Mouse (Mus musculus) CH12.LX (cell line): ENCODE data around the gene Rpl21. TPM values are rescaled to one million over a fixed set of nuclear protein-coding genes. Genes with fewer than 3 reads are reported as not detected.

ENCODE experiments used
- DNase-seq: peaks from one replicate; pipeline ENCODE4 v3.0.0-alpha.2; 2013; ENCODE audit errors: extremely low read depth
- H3K27ac ChIP-seq: 2 replicates; pipeline ENCODE4 v1.5.1; 2012; ENCODE audit warnings: low read depth, mild to moderate bottlenecking, control low read depth, moderate library complexity; ENCODE audit not compliant: insufficient read depth
- H3K27me3 ChIP-seq: replicated peaks from 2 replicates; pipeline ENCODE3; 2012; ENCODE audit warnings: inconsistent platforms
- H3K36me3 ChIP-seq, 2 experiments: replicated peaks in 1 of 2; 2 replicates each; pipeline versions ENCODE3 to v1.6.1; 2012; ENCODE audit warnings: inconsistent platforms in 1 of 2, low read length in 1 of 2, mild to moderate bottlenecking in 1 of 2, mixed read lengths in 1 of 2, moderate library complexity in 1 of 2; ENCODE audit not compliant: control insufficient read depth in 1 of 2, insufficient read depth in 1 of 2
- H3K4me1 ChIP-seq, 2 experiments: 2 replicates each; pipeline ENCODE4 v1.6.1; 2012; ENCODE audit warnings: inconsistent platforms in 1 of 2, moderate library complexity in 1 of 2; ENCODE audit not compliant: insufficient read depth in 2 of 2, control insufficient read depth in 1 of 2
- H3K4me2 ChIP-seq: 2 replicates; pipeline ENCODE4 v1.6.1; 2012; ENCODE audit warnings: low read depth, mild to moderate bottlenecking, control low read depth; ENCODE audit not compliant: poor library complexity, insufficient read depth, severe bottlenecking
- H3K4me3 ChIP-seq, 3 experiments: fragments of 150-350 bp in 1 of 3; sonication (generic) in 1 of 3; replicated peaks in 1 of 3; 2 replicates each; pipeline versions ENCODE3 to v1.5.1; 2011 to 2012; ENCODE audit warnings: low read depth in 2 of 3, low read length in 2 of 3, mild to moderate bottlenecking in 2 of 3, moderate library complexity in 2 of 3, control low read depth in 1 of 3, improper control_type of control experiment in 1 of 3, inconsistent platforms in 1 of 3, mixed read lengths in 1 of 3; ENCODE audit not compliant: poor library complexity in 1 of 3
- H3K79me2 ChIP-seq: replicated peaks from 2 replicates; pipeline ENCODE4 v1.6.1; 2012; ENCODE audit warnings: mild to moderate bottlenecking, moderate library complexity; ENCODE audit not compliant: control insufficient read depth, poor library complexity, insufficient read depth, severe bottlenecking; ENCODE audit errors: extremely low read depth
- H3K9ac ChIP-seq: 2 replicates; pipeline ENCODE4 v1.6.1; 2012; ENCODE audit warnings: low read depth, mild to moderate bottlenecking, control low read depth, moderate library complexity; ENCODE audit not compliant: insufficient read depth
- H3K9me3 ChIP-seq: replicated peaks from 2 replicates; pipeline ENCODE3; 2012; ENCODE audit warnings: low read length, inconsistent platforms, mixed read lengths
- CHD2 ChIP-seq: IDR thresholded peaks from 2 replicates; pipeline ENCODE4 v1.6.1; 2011; ENCODE audit warnings: low read length, improper control_type of control experiment
- CTCF ChIP-seq, 2 experiments: IDR thresholded peaks in 1 of 2; conservative IDR thresholded peaks in 1 of 2; 2 replicates each; pipeline ENCODE4 v1.5.1; 2011 to 2012; ENCODE audit warnings: low read depth in 2 of 2, low read length in 2 of 2, improper control_type of control experiment in 1 of 2, inconsistent platforms in 1 of 2, mild to moderate bottlenecking in 1 of 2, moderate library complexity in 1 of 2
- E2F4 ChIP-seq: IDR thresholded peaks from 2 replicates; pipeline ENCODE4 v1.6.1; 2011; ENCODE audit warnings: low read depth, low read length, improper control_type of control experiment; ENCODE audit not compliant: insufficient replicate concordance
- ELF1 ChIP-seq: IDR thresholded peaks from 2 replicates; pipeline ENCODE4 v1.6.1; 2014; ENCODE audit warnings: low read depth, mild to moderate bottlenecking, inconsistent platforms, low read length, improper control_type of control experiment
- EP300 ChIP-seq: IDR thresholded peaks from 2 replicates; pipeline ENCODE4 v1.6.1; 2011; ENCODE audit warnings: low read length, improper control_type of control experiment
- JUND ChIP-seq: conservative IDR thresholded peaks from 2 replicates; pipeline ENCODE4 v1.6.1; 2011; ENCODE audit warnings: low read depth, low read length, improper control_type of control experiment
- MEF2A ChIP-seq: IDR thresholded peaks from 2 replicates; pipeline ENCODE4 v1.6.1; 2014; ENCODE audit warnings: low read depth, mild to moderate bottlenecking, inconsistent platforms, low read length, improper control_type of control experiment, borderline replicate concordance
- MYC ChIP-seq: IDR thresholded peaks from 2 replicates; pipeline ENCODE4 v1.6.1; 2011; ENCODE audit warnings: low read depth, mild to moderate bottlenecking, improper control_type of control experiment, low read length
- NELFE ChIP-seq: IDR thresholded peaks from 2 replicates; pipeline ENCODE4 v1.6.1; 2011; ENCODE audit warnings: low read depth, low read length, improper control_type of control experiment
- NRF1 ChIP-seq: IDR thresholded peaks from 2 replicates; pipeline ENCODE4 v1.6.1; 2014; ENCODE audit warnings: low read depth, mild to moderate bottlenecking, inconsistent platforms, low read length, improper control_type of control experiment, moderate library complexity
- POLR2A ChIP-seq: IDR thresholded peaks from 2 replicates; pipeline ENCODE4 v1.6.1; 2011; ENCODE audit warnings: low read depth, mild to moderate bottlenecking, improper control_type of control experiment, low read length
- POLR2AphosphoS2 ChIP-seq: IDR thresholded peaks from 2 replicates; pipeline ENCODE4 v1.6.1; 2011; ENCODE audit warnings: low read depth, low read length, improper control_type of control experiment
- RAD21 ChIP-seq: IDR thresholded peaks from 2 replicates; pipeline ENCODE4 v1.6.1; 2011; ENCODE audit warnings: low read depth, mild to moderate bottlenecking, low read length, improper control_type of control experiment, moderate library complexity
- SMC3 ChIP-seq: IDR thresholded peaks from 2 replicates; pipeline ENCODE4 v1.6.1; 2011; ENCODE audit warnings: low read depth, low read length, improper control_type of control experiment
- TBP ChIP-seq: conservative IDR thresholded peaks from 2 replicates; pipeline ENCODE4 v1.6.1; 2011; ENCODE audit warnings: low read depth, low read length, improper control_type of control experiment
- UBTF ChIP-seq: IDR thresholded peaks from 2 replicates; pipeline ENCODE4 v1.6.1; 2012; ENCODE audit warnings: low read depth, mild to moderate bottlenecking, inconsistent platforms, low read length, improper control_type of control experiment, moderate library complexity
- USF1 ChIP-seq: IDR thresholded peaks from 2 replicates; pipeline ENCODE4 v1.6.1; 2014; ENCODE audit warnings: low read depth, mild to moderate bottlenecking, inconsistent platforms, low read length, improper control_type of control experiment
- USF2 ChIP-seq: conservative IDR thresholded peaks from 2 replicates; pipeline ENCODE4 v1.6.1; 2011; ENCODE audit warnings: low read depth, low read length, improper control_type of control experiment
- dilution Hi-C: fragments of 300-500 bp; cut with MboI; formaldehyde crosslinking; loops from 2 replicates; pipeline ENCODE4 v1.14.3; 2020; ENCODE audit warnings: low sequenced_read_pairs; ENCODE audit not compliant: extremely low pct_unique_long_range_greater_than_20kb, extremely low pct_ligation_motif_present
- in situ Hi-C: fragments of 300-500 bp; cut with MboI; formaldehyde crosslinking; loops from 3 replicates; pipeline ENCODE4 v1.14.3; 2019; ENCODE audit warnings: low sequenced_read_pairs, low pct_ligation_motif_present, low pct_unique_long_range_greater_than_20kb, mixed read lengths
- polyA plus RNA-seq: library from polyadenylated mRNA; unstranded; fragments of >175 nt; gene quantifications from 2 replicates; pipeline ENCODE4 v1.2.1, GENCODE M21; 2012; ENCODE audit warnings: low read depth; ENCODE audit not compliant: insufficient read length
- total RNA-seq, 2 experiments: library from RNA; depleted of rRNA; stranded (reverse); fragments of 300-350 nt in 1 of 2; fragments of >200 nt in 1 of 2; gene quantifications; 2 replicates each; pipeline ENCODE4 v1.2.3; 2012 to 2014

Rpl21 gene
- total and polyA plus RNA-seq, 3 experiments, result 300 to 1,240 (median 716) TPM

DNA sequence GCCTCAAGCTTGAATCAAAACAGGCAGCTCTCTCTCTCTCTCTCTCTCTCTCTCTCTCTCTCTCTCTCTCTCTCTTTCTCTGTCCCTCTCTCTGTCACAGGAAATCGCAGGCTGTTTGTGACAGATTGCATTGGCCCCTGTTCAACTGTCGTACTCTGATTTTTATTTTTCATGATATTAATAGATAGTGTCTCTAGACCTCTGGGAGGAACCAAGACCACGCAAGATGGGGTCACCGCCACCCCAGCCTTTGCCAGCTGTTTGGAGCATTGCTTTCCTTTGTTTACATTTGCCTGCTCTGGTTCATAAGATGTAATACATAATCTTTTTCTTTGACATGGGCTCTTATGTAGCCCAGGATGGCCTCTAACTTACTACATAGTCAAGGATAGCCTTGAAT is 9.3 kb downstream of the Rpl21 start:
- TF ChIP-seq EP300, result no peak
- TF ChIP-seq USF1, result no peak
- TF ChIP-seq USF2, result no peak
- no peak for TF ChIP-seq E2F4
- TF ChIP-seq UBTF, result no peak
- TF ChIP-seq POLR2A, result no peak
- no peak for TF ChIP-seq TBP
- H3K9me3 ChIP-seq, result peaks cover 2% of the 10 kb centered on the region
- no peaks in the 10 kb centered on the region; a peak in 1 of 4 replicates for H3K4me1 ChIP-seq
- H3K9ac ChIP-seq, result no peak overlapping the region
- dilution Hi-C loops (no loop called here), in situ Hi-C loops (no loop called here)
- DNase-seq, result no peak
- peaks cover 16 to 30% of the 10 kb centered on the region in 2 experiments for H3K36me3 ChIP-seq
- H3K79me2 ChIP-seq, result no peaks in the 10 kb centered on the region; the same call in none of the 2 replicates
- no peaks in the 10 kb centered on the region for H3K27me3 ChIP-seq
- H3K27ac ChIP-seq, result no peak overlapping the region
- H3K4me3 ChIP-seq, result no peak overlapping the region
- H3K4me2 ChIP-seq, result no peak overlapping the region

- TF ChIP-seq USF2 (no peak), NRF1 (no peak), SMC3 (0 out of 2 replicates have a peak, but pooled peaks have one; percentile 8), RAD21 (peak; percentile 28), JUND (no peak), TBP (0 out of 2 replicates have a peak, but pooled peaks have one; percentile 34), MEF2A (no peak), CHD2 (no peak), MYC (no peak), ELF1 (no peak), NELFE (no peak), CTCF (conservative IDR thresholded peaks at IDR 0.05 in 1 of 2, IDR thresholded peaks at IDR 0.05 in 1 of 2; ENCODE audit: low read depth in 2 of 2, low read length in 2 of 2) (peak; percentile 14 to 45; a peak in 2 of 4 replicates), POLR2AphosphoS2 (no peak)
- TF ChIP-seq, all 38 proteins: peak for 4
- H3K36me3 ChIP-seq, result peaks cover 0 to 8% of the 10 kb centered on the region in 2 experiments
- in situ Hi-C loops (no loop called here), dilution Hi-C loops (no loop called here)
- no peak overlapping the region for H3K4me2 ChIP-seq
- no peak overlapping the region for H3K27ac ChIP-seq
- H3K4me3 ChIP-seq, result no peak overlapping the region
- H3K9ac ChIP-seq, result no peak overlapping the region
- peaks cover 2% of the 10 kb centered on the region for H3K9me3 ChIP-seq
- no peaks in the 10 kb centered on the region for H3K79me2 ChIP-seq
- DNase-seq, result no peak
- no peaks in the 10 kb centered on the region for H3K4me1 ChIP-seq
- H3K27me3 ChIP-seq, result no peaks in the 10 kb centered on the region
These were observed 11.7 kb downstream of the Rpl21 start for GRCm38 (mm10) chr5:146844301-146844941.
